Mouse (Mus musculus): Measurements from ENCODE around the gene Olfr1364. TPM values are rescaled to one million over a fixed set of nuclear protein-coding genes. Genes with fewer than 3 reads are reported as not detected.

Gene Olfr1364
- total RNA-seq (2021): not detected
- long read RNA-seq, experiment 1: 0 reads
- long read RNA-seq, experiment 2: 0 reads

- no peak for DNase-seq (ENCODE audit: low spot score in 2 of 2)
These were observed at the start of gene Olfr1364 for GRCm38 (mm10) chr13:21581659-21582058. TSS of gene Olfr1364 (minus strand) at chr13:21581759.

- DNase-seq (ENCODE audit: low spot score in 2 of 2): no peak
These were observed 32.4 kb upstream of the Olfr1364 start, which contains the start of gene Olfr1362 for GRCm38 (mm10) chr13:21613922-21614321. TSS of gene Olfr1362 (minus strand) at chr13:21614022.

GRCm38 (mm10) chr13:21591618-21592017, 10.1 kb upstream of the Olfr1364 start:
- DNase-seq (ENCODE audit: low spot score in 2 of 2): no peak

GRCm38 (mm10) chr13:21559793-21560192, 21.8 kb downstream of the Olfr1364 start, which contains the start of gene Olfr1535:
TSS of gene Olfr1535 (minus strand) at chr13:21559893.
- no peak for DNase-seq (ENCODE audit: low spot score in 2 of 2)

- no peak for DNase-seq (ENCODE audit: low spot score in 2 of 2)
These were observed 31.0 kb downstream of the Olfr1364 start for GRCm38 (mm10) chr13:21550416-21551110.

- no peak for DNase-seq (ENCODE audit: low spot score in 2 of 2)
These were observed 32.1 kb downstream of the Olfr1364 start for GRCm38 (mm10) chr13:21549487-21549886.

- DNase-seq (ENCODE audit: low spot score in 2 of 2): no peak
These were observed 38.9 kb downstream of the Olfr1364 start, which contains the start of gene Olfr1366 for GRCm38 (mm10) chr13:21542708-21543107. TSS of gene Olfr1366 (minus strand) at chr13:21542808.

GRCm38 (mm10) chr13:21530781-21531201, 50.8 kb downstream of the Olfr1364 start, which contains the start of gene Zkscan8:
TSS of gene Zkscan8 (minus strand) at chr13:21531120.
- peak; percentile 84 to 85 for DNase-seq (ENCODE audit: low spot score in 2 of 2)

GRCm38 (mm10) chr13:21530136-21530535, 51.4 kb downstream of the Olfr1364 start:
- no peak for DNase-seq (ENCODE audit: low spot score in 2 of 2)

Other genes with a start within 250 kb of the Olfr1364 start
- not detected for gene Olfr1367, start 234.8 kb downstream of the Olfr1364 start, total RNA-seq (2021)
- gene Zscan12, start 218.9 kb downstream of the Olfr1364 start, total RNA-seq (2021): 1 to 10 TPM; 9.5 to 9.8 TPM
- gene Zkscan3, start 179.0 kb downstream of the Olfr1364 start, total RNA-seq (2021): 10 to 100 TPM; 61.1 to 72.4 TPM
- gene Pgbd1, start 140.7 kb downstream of the Olfr1364 start, total RNA-seq (2021): under 1 TPM; 0.36 to 0.45 TPM
- gene Zscan26, start 128.0 kb downstream of the Olfr1364 start, total RNA-seq (2021): 10 to 100 TPM; 36.3 to 41.8 TPM
- gene Nkapl, start 113.2 kb downstream of the Olfr1364 start, total RNA-seq (2021): 1 to 10 TPM in 1 of 2 experiments, under 1 TPM in 1; 0.76 to 1.5 TPM
- gene Zkscan4, start 102.9 kb downstream of the Olfr1364 start, total RNA-seq (2021): 1 to 10 TPM; 2.2 to 2.6 TPM
- not detected for gene Gm10065, start 102.3 kb downstream of the Olfr1364 start, total RNA-seq (2021)
- 10 to 100 TPM; 13.8 to 16.2 TPM for gene AK157302, start 86.5 kb downstream of the Olfr1364 start, total RNA-seq (2021)
- gene Gm11273, start 80.3 kb downstream of the Olfr1364 start, total RNA-seq (2021): 100 to 1,000 TPM in 1 of 2 experiments, 10 to 100 TPM in 1; 87.5 to 171 TPM
- 10 to 100 TPM; 13.5 to 15.6 TPM for gene Zkscan8, start 50.6 kb downstream of the Olfr1364 start, total RNA-seq (2021)
- not detected for gene Olfr1366, start 39.0 kb downstream of the Olfr1364 start, total RNA-seq (2021)
- not detected for gene Olfr1535, start 21.9 kb downstream of the Olfr1364 start, total RNA-seq (2021)
- gene Olfr1362, start 32.3 kb upstream of the Olfr1364 start, total RNA-seq (2021): not detected
- not detected for gene Olfr11, start 60.8 kb upstream of the Olfr1364 start, total RNA-seq (2021)
- not detected for gene Olfr1361, start 81.6 kb upstream of the Olfr1364 start, total RNA-seq (2021)
- not detected for gene Olfr1360, start 95.6 kb upstream of the Olfr1364 start, total RNA-seq (2021)
- gene Olfr1359, start 116.4 kb upstream of the Olfr1364 start, total RNA-seq (2021): not detected
- gene Hist1h2bl, start 134.4 kb upstream of the Olfr1364 start, total RNA-seq (2021): 10 to 100 TPM; 21.3 to 23.3 TPM
- 10 to 100 TPM; 21.4 to 30.6 TPM for gene Hist1h2ai, start 134.7 kb upstream of the Olfr1364 start, total RNA-seq (2021)
- 10 to 100 TPM; 25.1 to 28.5 TPM for gene Hist1h3h, start 135.9 kb upstream of the Olfr1364 start, total RNA-seq (2021)
- gene Hist1h2bm, start 140.3 kb upstream of the Olfr1364 start, total RNA-seq (2021): 1 to 10 TPM; 5.2 to 5.8 TPM
- gene Hist1h4j, start 153.3 kb upstream of the Olfr1364 start, total RNA-seq (2021): 1 to 10 TPM; 5.4 TPM
- 10 to 100 TPM; 76.7 to 88.9 TPM for gene Hist1h4k, start 168.7 kb upstream of the Olfr1364 start, total RNA-seq (2021)
- gene Hist1h2ak, start 172.1 kb upstream of the Olfr1364 start, total RNA-seq (2021): 1 to 10 TPM; 7.9 to 8.1 TPM
- gene Hist1h2bn, start 172.4 kb upstream of the Olfr1364 start, total RNA-seq (2021): 10 to 100 TPM; 11.4 to 15.3 TPM
- 10 to 100 TPM in 1 of 2 experiments, 1 to 10 TPM in 1; 8.8 to 12.2 TPM for gene Hist1h1b, start 198.9 kb upstream of the Olfr1364 start, total RNA-seq (2021)
- 10 to 100 TPM; 21.8 to 29.9 TPM for gene Hist1h3i, start 201.6 kb upstream of the Olfr1364 start, total RNA-seq (2021)
- gene Hist1h2an, start 205.5 kb upstream of the Olfr1364 start, total RNA-seq (2021): 1 to 10 TPM; 2.5 to 4.4 TPM
- gene Hist1h2bp, start 205.7 kb upstream of the Olfr1364 start, total RNA-seq (2021): 1 to 10 TPM; 5.8 to 8.9 TPM
- 10 to 100 TPM; 45.1 to 68.5 TPM for gene Hist1h2bq, start 228.4 kb upstream of the Olfr1364 start, total RNA-seq (2021)
- gene Hist1h2ao, start 228.7 kb upstream of the Olfr1364 start, total RNA-seq (2021): 10 to 100 TPM in 1 of 2 experiments, 1 to 10 TPM in 1; 3.6 to 44.2 TPM
- 100 to 1,000 TPM; 185 to 195 TPM for gene Hist1h4m, start 230.0 kb upstream of the Olfr1364 start, total RNA-seq (2021)

Data from adrenal gland, adult 18-20 months (tissue).